Mouse (Mus musculus) limb, embryonic 14.5 days (tissue): ENCODE results near the gene Dleu7. TPM values are rescaled to one million over a fixed set of nuclear protein-coding genes. Genes with fewer than 3 reads are reported as not detected.
A peak's percentile ranks its signal among the peaks of the same experiment; 100 is the strongest.

Experiments used
- ATAC-seq: fragments of 200-750 bp; cut with Nextera tagmentation; 2 replicates; pipeline ENCODE4 v1.8.0; 2017; ENCODE audit warnings: low read depth, moderate number of reproducible peaks, moderate TSS enrichment; ENCODE audit not compliant: low FRiP score
- DNase-seq: peaks from one replicate; pipeline ENCODE4 v3.0.0-alpha.2; 2015; ENCODE audit warnings: low spot score
- H3K27ac ChIP-seq: fragments of 300-500 bp; sonication (generic); replicated peaks from 2 replicates; pipeline ENCODE4 v1.5.1; 2014; ENCODE audit warnings: low read depth, mild to moderate bottlenecking, low read length, moderate library complexity, mixed read lengths
- H3K27me3 ChIP-seq: fragments of 300-500 bp; sonication (generic); 2 replicates; pipeline ENCODE4 v1.6.1; 2014; ENCODE audit warnings: low read length, mixed read lengths; ENCODE audit not compliant: control insufficient read depth, insufficient read depth
- H3K36me3 ChIP-seq: fragments of 300-500 bp; sonication (generic); 2 replicates; pipeline ENCODE4 v1.6.1; 2014; ENCODE audit warnings: mild to moderate bottlenecking, low read length, moderate library complexity, mixed read lengths; ENCODE audit not compliant: control insufficient read depth, insufficient read depth
- H3K4me1 ChIP-seq: fragments of 300-500 bp; sonication (generic); 2 replicates; pipeline ENCODE4 v1.6.1; 2014; ENCODE audit warnings: antibody characterized with exemption, low read length, mixed read lengths; ENCODE audit not compliant: control insufficient read depth, insufficient read depth
- H3K4me2 ChIP-seq: fragments of 300-500 bp; sonication (generic); replicated peaks from 2 replicates; pipeline ENCODE4 v1.6.1; 2014; ENCODE audit warnings: low read depth, mild to moderate bottlenecking, low read length, moderate library complexity; ENCODE audit not compliant: severe bottlenecking
- H3K4me3 ChIP-seq: fragments of 300-500 bp; sonication (generic); replicated peaks from 2 replicates; pipeline ENCODE4 v1.5.1; 2014; ENCODE audit warnings: low read length
- H3K9ac ChIP-seq: fragments of 300-500 bp; sonication (generic); 2 replicates; pipeline ENCODE4 v1.6.1; 2014; ENCODE audit warnings: mild to moderate bottlenecking, low read depth, low read length, moderate library complexity; ENCODE audit not compliant: severe bottlenecking
- H3K9me3 ChIP-seq: fragments of 300-500 bp; sonication (generic); 2 replicates; pipeline ENCODE4 v1.6.1; 2016; ENCODE audit warnings: low read length; ENCODE audit not compliant: control insufficient read depth
- POLR2A ChIP-seq: fragments of 200-500 bp; IDR thresholded peaks from 2 replicates; pipeline ENCODE4 v1.8.0; 2012; ENCODE audit warnings: inconsistent platforms, mild to moderate bottlenecking, moderate library complexity, borderline replicate concordance; ENCODE audit not compliant: insufficient read depth, insufficient read length; ENCODE audit errors: extremely low read depth
- WGBS: fragments of 180-500 bp; shearing (Covaris S2); extraction: QIAGEN DNeasy Blood & Tissue Kit; methylation state at CpG from one replicate; pipeline ENCODE4 v1.1.7; 2014; 5-methylcytosine and 5-hydroxymethylcytosine counted together
- polyA plus RNA-seq, 2 experiments: library from polyadenylated mRNA; depleted of rRNA in 1 of 2; stranded (reverse) in 1 of 2; unstranded in 1 of 2; fragments of >200 nt; fragmentation: Nextera tagmentation in 1 of 2; extraction: Ambion mirVana in 1 of 2; gene quantifications; 2 replicates each; pipeline versions ENCODE4 v1.2.1 to v1.2.3; 2012 to 2014

Dleu7 gene
- polyA plus RNA-seq (2012; rRNA removed), result 1.5 and 2.7 TPM in 2 replicates
- polyA plus RNA-seq (2014; fragmentation: Nextera tagmentation; extraction: Ambion mirVana), result 1.6 and 2.4 TPM in 2 replicates

- WGBS, result under 1% methylated on average over 52 of the region's 60 CpGs
Observed at GRCm38 (mm10) chr14:62292488-62293339, at the start of gene Dleu7, which contains the start of gene Rnaseh2b. Gene Dleu7, minus strand, starts transcription at chr14:62293047. Gene Rnaseh2b, plus strand, starts transcription at chr14:62292589.

GRCm38 (mm10) chr14:62341887-62342642 lies 49.2 kb upstream of the Dleu7 start:
- Histone ChIP-seq H3K4me2 (no peak overlapping the region), H3K27me3 (no peaks in the 10 kb centered on the region), H3K4me3 (no peak overlapping the region), H3K9ac (no peak overlapping the region), H3K27ac (0 out of 2 replicates have a peak overlapping the region, but pooled peaks have one; percentile 0), H3K36me3 (no peaks in the 10 kb centered on the region; the same call in 1 of the 2 replicates), H3K9me3 (no peaks in the 10 kb centered on the region), H3K4me1 (no peaks in the 10 kb centered on the region)
- no peak for DNase-seq
- no peak for TF ChIP-seq POLR2A
- no peak for ATAC-seq
- WGBS, result 60% methylated on average over 8 of the region's 8 CpGs

More at GRCm38 (mm10) chr14:62292488-62293339, at the start of gene Dleu7, which contains the start of gene Rnaseh2b:
- H3K4me1 ChIP-seq, result peaks cover 10% of the 10 kb centered on the region
- no peaks in the 10 kb centered on the region for H3K9me3 ChIP-seq
- H3K27me3 ChIP-seq, result no peaks in the 10 kb centered on the region
- H3K4me2 ChIP-seq, result peak within 1 kb of the TSS; percentile 98
- H3K36me3 ChIP-seq, result no peaks in the 10 kb centered on the region
- no peak for TF ChIP-seq POLR2A
- ATAC-seq (peak; percentile 80), DNase-seq (peak; percentile 52)
- H3K9ac ChIP-seq, result peak within 1 kb of the TSS; percentile 64
- H3K4me3 ChIP-seq, result peak within 1 kb of the TSS; percentile 43
- H3K27ac ChIP-seq, result no peak within 1 kb of the TSS

- Histone ChIP-seq H3K9ac (no peak overlapping the region), H3K27ac (no peak overlapping the region), H3K4me1 (no peaks in the 10 kb centered on the region; the same call in 1 of the 2 replicates), H3K36me3 (no peaks in the 10 kb centered on the region; the same call in 1 of the 2 replicates), H3K4me2 (no peak overlapping the region), H3K27me3 (no peaks in the 10 kb centered on the region), H3K4me3 (no peak overlapping the region), H3K9me3 (no peaks in the 10 kb centered on the region)
- TF ChIP-seq POLR2A, result no peak
- no peak for DNase-seq
- WGBS, result 89% methylated on average over 1 of the region's 1 CpGs
- no peak for ATAC-seq
Observed at GRCm38 (mm10) chr14:62339196-62339595, 46.3 kb upstream of the Dleu7 start.

GRCm38 (mm10) chr14:62333909-62334687 lies 41.3 kb upstream of the Dleu7 start:
- Histone ChIP-seq H3K4me1 (peaks cover 8% of the 10 kb centered on the region), H3K36me3 (no peaks in the 10 kb centered on the region), H3K9me3 (no peaks in the 10 kb centered on the region), H3K27me3 (no peaks in the 10 kb centered on the region), H3K4me2 (no peak overlapping the region), H3K27ac (no peak overlapping the region), H3K4me3 (no peak overlapping the region), H3K9ac (no peak overlapping the region)
- TF ChIP-seq POLR2A, result no peak
- DNase-seq (no peak), ATAC-seq (no peak)
- 75% methylated on average over 9 of the region's 9 CpGs for WGBS
